Mouse (Mus musculus) mesoderm, embryonic 11.5 days (tissue): ENCODE results near the gene Eif3m.
"Not testable (repeated sequence)": the region's sequence is repeated elsewhere in the genome, so short reads cannot be mapped to it uniquely, and the experiment has no call there.

Source experiments
- DNase-seq: peaks from one replicate; pipeline ENCODE4 v3.0.0-alpha.2; 2012; ENCODE audit warnings: low read depth, low spot score

Gene Eif3m

GRCm38 (mm10) chr2:105016967-105017287, at the start of gene Eif3m:
Gene Eif3m, minus strand, starts transcription at chr2:105017080.
- peak; percentile 90 for DNase-seq

- no peak for DNase-seq
These were observed 46.0 kb upstream of the Eif3m start for GRCm38 (mm10) chr2:105062741-105063372.

GRCm38 (mm10) chr2:105058577-105059116, 41.8 kb upstream of the Eif3m start:
- no peak for DNase-seq

- DNase-seq: no peak
These were observed 38.6 kb upstream of the Eif3m start for GRCm38 (mm10) chr2:105055529-105055928.

GRCm38 (mm10) chr2:105048301-105048700, 31.4 kb upstream of the Eif3m start:
- no peak for DNase-seq

GRCm38 (mm10) chr2:105043152-105043551, 26.3 kb upstream of the Eif3m start:
- peak; percentile 35 for DNase-seq

GRCm38 (mm10) chr2:105040859-105041258, 24.0 kb upstream of the Eif3m start:
- no peak for DNase-seq

- no peak for DNase-seq
These were observed 22.0 kb upstream of the Eif3m start for GRCm38 (mm10) chr2:105038879-105039278.

- DNase-seq: no peak
These were observed 21.2 kb upstream of the Eif3m start for GRCm38 (mm10) chr2:105037956-105038569.

- DNase-seq: no peak
These were observed 19.7 kb upstream of the Eif3m start for GRCm38 (mm10) chr2:105036401-105037070.

GRCm38 (mm10) chr2:105035985-105036384, 19.1 kb upstream of the Eif3m start:
- DNase-seq: no peak

GRCm38 (mm10) chr2:105034084-105034483, 17.2 kb upstream of the Eif3m start:
- no peak for DNase-seq

- no peak for DNase-seq
These were observed 13.6 kb upstream of the Eif3m start for GRCm38 (mm10) chr2:105030505-105030904.

- no peak for DNase-seq
These were observed 11.9 kb upstream of the Eif3m start for GRCm38 (mm10) chr2:105028806-105029205.

GRCm38 (mm10) chr2:105026950-105027695, 10.2 kb upstream of the Eif3m start:
- DNase-seq: peak; percentile 44

- DNase-seq: not testable (repeated sequence)
These were observed 8.7 kb upstream of the Eif3m start for GRCm38 (mm10) chr2:105025610-105026009.

- no peak for DNase-seq
These were observed 6.9 kb upstream of the Eif3m start for GRCm38 (mm10) chr2:105023815-105024214.

- DNase-seq: no peak
These were observed 6.2 kb upstream of the Eif3m start for GRCm38 (mm10) chr2:105023031-105023615.

GRCm38 (mm10) chr2:105021836-105022235, 5.0 kb upstream of the Eif3m start:
- no peak for DNase-seq

GRCm38 (mm10) chr2:105021256-105021655, 4.4 kb upstream of the Eif3m start:
- DNase-seq: no peak

GRCm38 (mm10) chr2:105019457-105019856, 2.6 kb upstream of the Eif3m start:
- no peak for DNase-seq

GRCm38 (mm10) chr2:105017802-105018201, 922 bp upstream of the Eif3m start:
- no peak for DNase-seq
